Mouse (Mus musculus) erythroblast, embryonic 14.5 days (primary cell): Measurements from ENCODE around the gene Ptprd. TPM values are rescaled to one million over a fixed set of nuclear protein-coding genes. Genes with fewer than 3 reads are reported as not detected.

Experiments used
- H3K27me3 ChIP-seq: 2 replicates; pipeline ENCODE4 v1.6.1; 2012; ENCODE audit warnings: inconsistent platforms; ENCODE audit not compliant: control insufficient read depth
- H3K36me3 ChIP-seq: 2 replicates; pipeline ENCODE4 v1.6.1; 2012; ENCODE audit warnings: mild to moderate bottlenecking, inconsistent platforms; ENCODE audit not compliant: control insufficient read depth
- H3K4me1 ChIP-seq: 2 replicates; pipeline ENCODE4 v1.6.1; 2012; ENCODE audit warnings: inconsistent platforms; ENCODE audit not compliant: control insufficient read depth
- H3K4me3 ChIP-seq: replicated peaks from 2 replicates; pipeline ENCODE3; 2012; ENCODE audit warnings: moderate library complexity, mild to moderate bottlenecking, inconsistent platforms
- H3K9me3 ChIP-seq: 2 replicates; pipeline ENCODE4 v1.6.1; 2012; ENCODE audit warnings: low read length, inconsistent platforms, mixed read lengths; ENCODE audit not compliant: control insufficient read depth
- GATA1 ChIP-seq: IDR thresholded peaks from 2 replicates; pipeline ENCODE4 v1.6.1; 2012; ENCODE audit warnings: low read length, inconsistent platforms, mixed read lengths
- TAL1 ChIP-seq: IDR thresholded peaks from 3 replicates; pipeline ENCODE4 v1.6.1; 2012; ENCODE audit warnings: low read length, inconsistent platforms, mixed read lengths
- polyA plus RNA-seq: library from polyadenylated mRNA; stranded (reverse); fragments of >175 nt; gene quantifications from 2 replicates; pipeline ENCODE4 v1.2.3, GENCODE M21; 2012

Gene Ptprd
- polyA plus RNA-seq, 1 experiment, result not detected

- Histone ChIP-seq H3K9me3 (no peaks in the 10 kb centered on the region), H3K27me3 (no peaks in the 10 kb centered on the region), H3K4me1 (no peaks in the 10 kb centered on the region), H3K36me3 (no peaks in the 10 kb centered on the region), H3K4me3 (no peak overlapping the region)
- TF ChIP-seq TAL1 (no peak), GATA1 (no peak)
Observed at GRCm38 (mm10) chr4:76502575-76503278, 1709.0 kb downstream of the Ptprd start.

DNA sequence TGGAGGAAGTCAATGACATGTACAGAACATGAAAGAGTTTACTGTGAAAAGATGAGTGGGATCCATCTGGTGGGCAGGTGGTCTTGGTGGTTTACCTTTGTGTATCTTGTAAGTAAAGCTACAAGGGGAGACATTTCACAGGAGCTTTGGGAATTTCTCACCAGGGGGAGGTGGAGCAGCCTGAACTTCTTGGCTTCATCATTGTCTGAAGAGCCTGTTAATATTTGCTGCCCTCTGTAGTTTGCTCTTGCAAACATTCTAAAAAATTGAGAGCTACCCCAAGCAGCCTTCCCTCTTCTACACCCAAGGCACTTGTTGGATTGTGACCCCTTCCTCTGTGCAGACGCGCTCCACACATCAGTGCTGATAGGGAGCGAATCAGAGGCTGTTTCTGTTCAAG is 1725.9 kb downstream of the Ptprd start:
- Histone ChIP-seq H3K4me1 (no peaks in the 10 kb centered on the region), H3K4me3 (no peak overlapping the region), H3K36me3 (no peaks in the 10 kb centered on the region), H3K9me3 (no peaks in the 10 kb centered on the region), H3K27me3 (no peaks in the 10 kb centered on the region)
- TF ChIP-seq TAL1 (no peak), GATA1 (no peak)

DNA sequence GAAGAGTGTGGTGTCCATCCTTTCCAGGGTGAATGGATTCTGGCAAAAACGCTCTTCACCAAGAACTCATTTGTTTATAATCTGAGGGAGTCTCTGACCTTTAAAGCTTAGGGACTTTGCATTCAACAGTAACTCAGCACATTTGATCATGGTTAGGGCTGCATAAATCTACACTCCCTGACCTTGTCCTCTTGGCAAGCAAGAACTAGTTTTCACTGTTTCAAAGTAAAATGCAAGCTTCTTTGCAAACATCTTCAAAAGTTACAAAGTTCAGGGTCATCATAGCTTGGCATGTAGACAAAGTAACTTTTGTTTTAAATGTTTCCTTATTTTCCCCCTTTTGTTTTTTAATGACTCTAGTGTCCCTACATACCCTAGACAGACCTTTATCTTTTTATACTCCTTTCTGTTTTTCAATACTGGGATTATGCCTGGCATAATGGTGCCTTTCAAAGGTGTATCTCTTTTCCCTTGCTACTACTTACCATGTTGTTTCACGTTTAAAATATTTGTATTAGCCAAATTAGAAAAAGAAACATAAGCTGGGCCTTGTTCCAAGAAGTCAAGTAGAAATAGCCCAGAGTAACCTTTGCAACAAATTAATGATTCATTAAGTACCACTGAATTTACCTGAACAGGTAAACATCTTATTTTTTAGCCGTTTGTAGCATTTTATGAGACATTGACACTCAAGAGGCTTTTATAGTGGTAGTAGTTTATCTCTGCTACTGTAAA is 1743.2 kb downstream of the Ptprd start:
- TF ChIP-seq TAL1, result no peak
- H3K36me3 ChIP-seq, result no peaks in the 10 kb centered on the region
- H3K27me3 ChIP-seq, result no peaks in the 10 kb centered on the region
- no peaks in the 10 kb centered on the region for H3K9me3 ChIP-seq
- no peaks in the 10 kb centered on the region for H3K4me1 ChIP-seq
- H3K4me3 ChIP-seq, result no peak overlapping the region

DNA sequence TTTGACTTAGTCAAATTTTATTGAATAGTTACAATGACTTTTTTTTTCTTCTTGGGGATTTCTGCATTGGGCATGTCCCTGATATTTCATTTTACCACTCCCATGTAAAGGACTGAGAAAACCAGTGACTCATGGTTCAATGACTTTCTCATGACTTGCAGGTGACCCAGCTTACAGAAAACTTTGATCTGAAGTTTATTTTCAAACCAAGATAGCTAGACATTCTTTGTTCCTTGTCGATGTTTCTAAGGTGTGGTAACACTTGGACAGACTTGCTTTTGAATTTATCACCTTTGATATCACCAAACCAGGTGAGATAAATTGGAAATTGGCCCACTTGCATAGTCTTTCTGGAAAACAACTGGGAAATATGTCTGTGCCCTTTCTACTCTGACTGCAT is 1747.1 kb downstream of the Ptprd start:
- H3K4me3 ChIP-seq, result no peak overlapping the region

GRCm38 (mm10) chr4:76461336-76461735 is 1750.4 kb downstream of the Ptprd start:
- Histone ChIP-seq H3K9me3 (no peaks in the 10 kb centered on the region), H3K4me3 (no peak overlapping the region)
- TF ChIP-seq TAL1 (no peak), GATA1 (no peak)

More for the DNA sequence above, 1747.1 kb downstream of the Ptprd start:
- H3K27me3 ChIP-seq, result no peaks in the 10 kb centered on the region
- no peaks in the 10 kb centered on the region for H3K9me3 ChIP-seq
- no peaks in the 10 kb centered on the region for H3K36me3 ChIP-seq
- no peak for TF ChIP-seq TAL1
- TF ChIP-seq GATA1, result no peak
- H3K4me1 ChIP-seq, result no peaks in the 10 kb centered on the region

DNA sequence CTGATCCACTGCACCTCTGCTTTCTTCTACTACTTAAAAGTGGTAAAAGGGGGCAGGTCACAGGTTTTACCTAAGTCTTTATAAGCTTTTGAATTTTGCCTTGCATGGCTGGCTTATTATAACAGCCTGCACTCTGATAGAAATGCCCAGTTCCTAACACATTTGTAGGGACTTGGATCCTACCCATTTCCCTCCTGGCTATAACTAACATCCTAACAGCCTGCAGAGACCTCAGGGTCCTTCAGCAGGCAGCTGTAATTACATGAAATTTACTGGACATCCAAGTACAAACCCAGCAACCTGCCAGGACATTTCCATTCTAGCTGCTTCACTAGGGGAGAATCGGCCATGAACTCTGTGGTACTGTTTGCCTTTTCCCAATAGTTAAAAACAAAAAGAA is 1751.2 kb downstream of the Ptprd start:
- no peaks in the 10 kb centered on the region for H3K36me3 ChIP-seq
- TF ChIP-seq GATA1 (no peak), TAL1 (no peak)
- no peaks in the 10 kb centered on the region for H3K9me3 ChIP-seq
- no peaks in the 10 kb centered on the region for H3K4me1 ChIP-seq
- no peaks in the 10 kb centered on the region for H3K27me3 ChIP-seq
- no peak overlapping the region for H3K4me3 ChIP-seq

More at GRCm38 (mm10) chr4:76461336-76461735, 1750.4 kb downstream of the Ptprd start:
- Histone ChIP-seq H3K4me1 (no peaks in the 10 kb centered on the region), H3K27me3 (no peaks in the 10 kb centered on the region), H3K36me3 (no peaks in the 10 kb centered on the region)

DNA sequence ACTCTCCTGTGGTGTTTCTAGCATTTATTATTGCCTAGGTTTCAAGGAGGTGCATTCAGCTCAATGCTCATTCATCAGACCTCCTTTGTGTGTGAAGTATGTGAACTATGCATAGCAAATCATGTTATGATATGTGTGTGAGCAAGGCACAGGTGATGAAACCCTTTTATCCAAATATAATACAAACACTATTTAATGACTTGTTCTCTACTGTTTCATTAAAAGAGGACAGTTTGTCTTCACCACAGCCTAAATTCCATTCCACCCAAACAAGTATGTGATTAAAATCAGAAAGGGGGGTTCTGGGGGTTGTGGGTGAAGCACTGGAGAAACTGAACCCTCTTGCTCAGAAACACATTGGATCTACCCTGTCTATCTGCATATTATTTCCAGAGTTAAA is 1752.1 kb downstream of the Ptprd start:
- Histone ChIP-seq H3K4me1 (no peaks in the 10 kb centered on the region), H3K4me3 (no peak overlapping the region), H3K36me3 (no peaks in the 10 kb centered on the region), H3K27me3 (no peaks in the 10 kb centered on the region), H3K9me3 (no peaks in the 10 kb centered on the region)
- TF ChIP-seq TAL1 (no peak), GATA1 (no peak)

DNA sequence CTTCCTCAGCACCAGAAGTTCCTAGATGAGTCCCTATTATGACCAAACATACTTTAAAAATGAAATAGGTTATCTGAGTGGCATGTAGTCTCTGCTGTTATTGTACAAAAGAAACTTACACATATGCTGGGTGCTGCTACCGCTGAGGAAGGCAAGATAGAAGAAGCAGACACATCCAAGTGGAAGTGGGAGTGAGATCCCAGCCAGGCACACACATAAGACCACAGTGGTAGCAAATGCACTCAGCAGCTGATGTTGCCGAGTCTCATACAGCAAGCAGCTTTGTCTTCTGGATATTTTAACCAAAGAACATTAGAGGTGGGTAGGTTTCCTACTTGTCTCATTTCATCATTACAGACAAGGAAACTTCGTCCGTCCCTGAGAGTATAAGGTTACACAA is 1759.5 kb downstream of the Ptprd start:
- TF ChIP-seq GATA1, result no peak
- TF ChIP-seq TAL1, result no peak
- Histone ChIP-seq H3K4me3 (no peak overlapping the region), H3K4me1 (no peaks in the 10 kb centered on the region), H3K27me3 (peaks cover 38% of the 10 kb centered on the region), H3K36me3 (no peaks in the 10 kb centered on the region), H3K9me3 (no peaks in the 10 kb centered on the region)

GRCm38 (mm10) chr4:76451019-76451552 is 1760.7 kb downstream of the Ptprd start:
- no peak overlapping the region for H3K4me3 ChIP-seq
- no peak for TF ChIP-seq TAL1
- no peak for TF ChIP-seq GATA1
- H3K27me3 ChIP-seq, result peaks cover 38% of the 10 kb centered on the region
- H3K9me3 ChIP-seq, result no peaks in the 10 kb centered on the region
- H3K36me3 ChIP-seq, result no peaks in the 10 kb centered on the region
- H3K4me1 ChIP-seq, result no peaks in the 10 kb centered on the region
